Mouse (Mus musculus): Measurements from ENCODE around the gene Vps13d.
A peak's percentile ranks its signal among the peaks of the same experiment; 100 is the strongest.

Vps13d gene

DNA sequence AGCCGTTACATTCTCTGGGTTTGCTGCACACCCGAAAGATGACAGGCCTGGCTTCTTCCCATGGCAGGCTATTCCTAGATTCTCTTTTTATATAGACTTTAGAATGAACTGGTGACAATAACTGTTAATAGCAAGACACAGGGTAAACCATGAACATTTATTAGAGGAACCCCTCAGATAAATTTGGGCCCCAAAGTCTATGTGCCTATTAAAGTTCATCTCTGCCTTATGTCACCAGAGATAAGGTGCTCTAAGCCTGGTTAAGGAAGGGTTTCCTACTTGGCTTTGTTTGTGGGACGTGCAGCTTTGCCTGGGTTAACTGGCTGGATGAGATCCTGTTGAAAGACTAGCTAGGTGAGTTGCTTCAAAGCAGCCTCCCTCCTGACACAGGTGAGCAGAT is 159.4 kb downstream of the Vps13d start:
- no peak for DNase-seq (ENCODE audit: low read depth)

DNA sequence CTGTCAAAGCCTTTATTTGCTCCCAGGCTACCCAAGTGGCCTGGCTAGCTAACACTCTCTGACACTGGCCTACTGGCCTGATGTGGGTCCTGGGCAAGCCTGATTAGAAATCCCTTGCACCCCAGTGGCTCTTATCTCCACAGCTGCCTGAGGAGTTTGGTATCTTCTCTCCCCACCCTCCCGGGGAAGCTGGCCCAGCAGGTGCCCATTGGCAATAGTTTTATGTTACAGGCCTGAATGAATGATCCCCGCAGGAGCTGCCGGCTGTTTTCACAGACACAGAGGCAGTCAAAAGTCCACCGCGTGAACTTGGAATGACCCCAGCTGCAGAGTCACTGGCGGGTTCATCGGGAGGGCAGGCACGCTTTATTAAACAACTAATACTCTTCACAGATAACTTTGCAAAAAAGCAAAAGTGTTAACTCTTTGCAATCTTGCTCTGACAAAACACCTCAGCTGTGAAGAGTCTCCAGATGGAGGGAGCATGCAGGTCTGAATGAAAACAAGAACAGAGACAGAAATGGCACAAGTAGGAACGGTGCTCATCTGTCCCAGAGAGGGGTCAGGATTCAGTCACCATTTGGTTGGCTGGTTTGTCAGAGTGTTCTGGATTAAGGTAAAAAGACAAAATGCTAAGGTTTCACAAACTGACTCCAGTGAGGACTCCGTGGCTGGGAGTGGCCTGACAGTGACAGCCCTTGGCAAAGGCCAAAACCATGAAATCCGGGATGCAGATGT is 160.1 kb downstream of the Vps13d start:
- peak; percentile 30 for DNase-seq (ENCODE audit: low read depth)

DNA sequence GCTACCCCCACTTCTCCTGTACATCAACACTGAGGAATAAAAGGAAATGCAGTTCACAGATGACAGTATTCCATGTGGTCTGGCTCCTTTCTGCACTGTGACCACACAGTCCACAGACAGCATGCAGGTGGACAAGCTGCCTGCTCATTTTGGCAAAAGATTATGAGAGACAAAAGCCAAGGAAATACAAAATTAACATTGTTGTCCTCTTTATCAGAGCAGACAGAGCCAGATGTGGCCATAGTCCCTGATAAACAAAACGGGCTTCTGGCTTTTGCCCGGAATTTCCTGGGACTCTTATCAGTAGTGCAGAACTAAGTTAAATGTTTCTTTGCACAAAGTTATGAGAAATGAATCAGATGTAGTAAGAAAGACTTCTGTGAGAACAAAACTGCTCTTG is 161.4 kb downstream of the Vps13d start:
- peak; percentile 89 for DNase-seq (ENCODE audit: low read depth)

DNA sequence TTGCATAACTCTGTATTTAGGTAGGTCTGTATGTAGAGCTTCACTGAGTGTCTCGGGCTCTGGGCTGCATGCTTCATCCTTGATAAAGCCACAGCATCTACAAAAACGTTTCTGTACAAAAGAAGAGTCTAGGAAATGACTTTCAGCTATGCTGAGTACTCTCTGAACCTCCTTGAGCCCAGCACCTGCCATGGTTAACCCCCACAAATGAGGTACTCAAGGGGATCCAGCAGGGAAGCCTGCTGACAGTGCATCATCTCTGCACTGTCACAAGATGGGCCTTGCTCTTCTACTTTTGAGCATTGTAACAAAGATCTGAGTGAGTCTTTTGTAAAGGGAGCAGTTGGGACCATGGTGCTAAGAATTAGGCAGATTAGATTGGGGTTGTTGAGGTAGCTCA is 162.2 kb downstream of the Vps13d start:
- DNase-seq (ENCODE audit: low read depth) = no peak

DNA sequence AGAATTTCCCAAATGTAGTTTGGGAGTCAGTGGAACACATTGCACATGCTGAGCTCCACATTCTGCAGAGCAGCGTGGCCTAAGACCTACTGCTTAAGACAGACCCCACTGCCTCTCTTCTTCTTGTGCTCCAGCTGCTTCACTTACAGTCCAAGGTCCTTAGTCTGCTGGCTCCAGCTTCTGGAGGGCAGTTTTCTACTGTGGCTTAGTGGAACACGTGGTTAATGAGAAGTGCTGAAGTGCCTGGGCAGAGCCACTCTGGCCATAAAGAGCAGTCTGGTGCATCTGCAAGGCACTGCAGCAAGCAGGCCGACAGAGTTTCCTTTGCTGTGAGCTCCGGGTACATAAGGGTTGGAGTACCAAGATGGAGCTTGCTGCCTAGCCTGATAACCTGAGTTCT is 163.3 kb downstream of the Vps13d start:
- DNase-seq (ENCODE audit: low read depth) = no peak

DNA sequence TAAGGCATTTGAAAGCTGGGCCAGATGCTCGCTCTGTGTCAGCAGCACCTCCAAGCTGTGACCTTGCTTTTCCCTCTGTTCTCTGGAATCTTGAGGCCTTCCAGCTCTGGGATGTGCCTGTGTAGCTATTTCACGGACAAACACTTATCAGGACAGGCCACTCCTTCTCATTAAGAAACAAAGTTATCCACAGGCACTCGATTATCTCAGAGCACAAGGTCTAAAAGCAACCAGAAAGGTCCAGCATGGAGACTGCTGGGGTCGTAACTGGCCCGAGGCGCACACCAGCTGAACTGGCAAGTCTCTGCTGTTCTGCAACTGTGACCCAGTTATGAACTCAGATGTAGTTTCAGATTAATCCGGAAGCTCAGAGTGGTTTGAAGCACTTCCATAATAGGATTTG is 168.4 kb downstream of the Vps13d start:
- DNase-seq (ENCODE audit: low read depth) = no peak

DNA sequence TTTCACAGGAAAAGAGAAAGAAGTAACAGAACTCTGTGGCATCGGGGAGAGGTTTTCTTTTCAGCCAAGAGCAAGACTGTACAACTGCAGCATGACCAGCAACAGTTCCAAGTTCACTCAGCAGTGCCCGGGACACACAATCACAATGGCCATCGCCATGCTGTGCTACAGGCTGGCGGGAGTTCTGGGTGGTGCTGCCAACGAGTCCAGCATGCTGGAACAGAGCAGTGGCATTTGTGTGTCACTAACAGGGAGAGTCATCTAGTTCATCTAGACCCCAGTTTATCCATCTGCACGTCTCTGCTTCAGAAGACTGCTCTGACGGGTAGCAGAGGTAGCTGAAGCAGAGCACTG is 169.4 kb downstream of the Vps13d start:
- no peak for DNase-seq (ENCODE audit: low read depth)

DNA sequence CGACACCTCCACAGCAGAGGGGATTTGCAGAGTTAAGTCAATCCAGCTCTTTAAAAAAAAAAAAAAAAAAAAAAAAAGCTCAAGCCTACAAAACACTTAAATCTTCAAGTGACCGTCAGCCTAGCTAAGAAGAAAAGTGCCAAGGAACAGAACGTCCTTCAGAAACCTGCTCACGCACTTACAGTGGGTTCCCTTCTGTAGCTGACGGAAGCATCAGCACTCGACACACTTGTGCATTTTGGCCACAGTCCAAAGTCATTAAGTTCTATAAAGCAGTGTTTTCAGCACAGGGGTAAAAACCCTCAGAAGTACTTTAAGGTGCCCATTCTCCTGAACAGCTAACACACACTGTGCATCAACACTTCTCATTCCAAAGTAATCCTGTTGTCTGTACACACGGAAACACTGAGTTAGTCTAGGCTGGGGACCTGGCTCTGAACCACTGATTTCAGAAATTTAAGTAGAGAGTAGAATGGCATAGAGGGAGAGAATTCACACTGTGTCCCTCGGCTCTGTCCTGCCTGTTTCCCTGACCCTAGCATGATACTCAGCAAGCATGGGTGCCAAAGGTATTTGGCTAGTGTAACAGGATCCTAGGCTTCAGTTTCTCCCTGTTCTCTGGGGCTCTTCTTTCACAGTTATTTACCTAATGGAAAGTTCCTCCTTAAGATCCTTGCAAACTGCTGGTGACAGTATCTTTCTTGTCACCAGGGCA is 170.0 kb downstream of the Vps13d start:
- DNase-seq (ENCODE audit: low read depth) = no peak

DNA sequence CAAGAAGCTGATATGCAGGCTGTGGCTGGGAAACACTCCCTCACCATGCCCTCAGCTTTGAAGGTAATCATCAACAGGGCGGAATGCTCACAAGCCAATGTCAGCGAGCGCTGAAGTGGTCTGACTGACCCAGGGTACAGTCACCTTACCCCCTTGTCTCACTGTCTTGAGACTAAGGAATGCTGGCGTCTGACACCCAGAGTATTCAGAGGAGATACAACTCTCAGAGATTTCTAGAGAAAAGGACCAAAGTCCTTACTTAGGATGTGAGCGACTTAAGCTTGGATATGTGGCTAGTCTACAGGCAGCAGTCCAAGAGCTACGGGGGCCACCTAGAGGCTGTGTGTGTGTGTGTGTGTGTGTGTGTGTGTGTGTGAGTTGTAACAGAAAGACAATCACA is 170.9 kb downstream of the Vps13d start:
- DNase-seq (ENCODE audit: low read depth) = no peak

DNA sequence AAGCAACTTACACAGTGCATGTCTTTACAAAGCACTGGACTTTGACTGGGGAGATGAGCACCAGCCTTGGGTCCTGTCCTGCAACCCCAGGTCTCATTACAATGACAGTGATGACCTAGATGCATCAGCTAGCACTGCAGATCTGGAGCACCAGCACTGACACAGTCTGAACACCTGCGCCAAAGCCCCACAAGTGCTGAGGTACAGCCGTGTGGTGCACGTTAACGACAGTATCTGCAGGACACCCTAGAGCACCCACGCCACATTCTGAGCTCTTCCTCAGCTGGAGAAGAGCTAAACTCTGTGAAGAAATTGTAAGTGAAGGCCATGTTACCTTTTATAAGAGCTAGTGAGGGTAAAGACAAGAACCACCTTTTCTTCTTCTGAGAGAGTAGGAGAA is 172.0 kb downstream of the Vps13d start:
- no peak for DNase-seq (ENCODE audit: low read depth)

DNA sequence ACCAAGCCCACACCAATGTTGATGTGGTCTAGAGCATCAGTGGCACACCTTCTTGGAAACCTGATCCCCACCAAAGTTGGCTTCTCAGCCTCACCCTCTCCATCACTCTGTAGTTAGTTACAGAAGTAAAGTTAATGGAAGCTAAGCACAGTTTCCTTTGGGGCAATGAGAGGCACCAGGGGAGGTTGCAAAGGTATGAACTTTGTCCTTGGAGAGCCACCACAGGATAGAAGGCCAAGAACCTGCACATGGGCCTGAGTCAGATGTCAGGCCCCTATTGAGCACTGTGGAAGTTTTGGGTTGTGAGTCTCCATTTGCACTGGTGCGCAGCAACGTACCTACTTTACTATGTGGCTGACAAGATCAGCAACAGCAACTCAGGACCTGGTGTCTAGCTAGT is 172.6 kb downstream of the Vps13d start:
- DNase-seq (ENCODE audit: low read depth) = no peak

DNA sequence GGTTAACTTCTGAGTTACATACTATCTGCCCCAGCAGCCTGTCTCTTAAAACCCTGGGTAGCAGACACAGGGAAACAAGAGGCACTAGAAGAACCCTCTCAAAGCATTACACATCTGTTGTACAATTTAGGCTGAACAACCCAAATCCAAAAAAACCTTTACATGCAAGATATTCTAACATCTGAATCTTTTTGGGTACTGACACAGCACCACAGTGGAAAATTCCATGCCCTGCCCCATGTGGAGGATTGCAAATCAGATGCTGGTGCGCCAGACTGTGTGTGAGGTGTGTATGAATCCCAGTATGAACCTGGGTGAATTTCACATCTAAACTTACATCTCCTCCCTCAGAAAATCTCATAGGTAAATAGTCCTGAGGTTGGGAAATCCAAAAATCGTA is 174.4 kb downstream of the Vps13d start:
- no peak for DNase-seq (ENCODE audit: low read depth)

DNA sequence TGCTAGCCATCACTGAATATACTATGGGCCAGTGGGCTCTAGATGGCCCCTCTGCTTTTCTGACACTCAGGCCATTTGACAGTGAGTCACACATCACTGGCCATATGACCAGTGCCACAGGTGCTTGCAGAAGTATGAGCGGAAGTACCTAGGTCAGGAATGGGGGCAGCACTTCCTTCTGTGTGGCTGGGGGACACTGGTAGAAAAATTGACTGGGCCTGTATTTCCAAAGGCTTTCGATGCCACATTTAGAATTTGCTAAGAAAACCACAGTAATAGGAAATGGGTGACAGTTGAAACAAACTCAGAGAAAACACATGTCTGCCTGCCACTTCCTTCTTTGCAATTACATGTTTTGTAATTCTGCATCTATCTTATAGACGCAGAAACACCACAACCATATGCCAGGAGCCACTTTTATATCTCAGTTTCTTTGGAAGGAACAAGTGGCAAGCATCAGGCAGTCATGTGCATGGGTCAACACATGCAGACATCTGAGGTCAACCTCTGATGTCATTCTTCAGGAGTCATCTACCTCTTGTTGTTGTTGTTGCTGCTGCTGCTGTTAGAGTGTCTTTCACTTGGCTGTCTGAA is 175.6 kb downstream of the Vps13d start:
- DNase-seq (ENCODE audit: low read depth) = peak; percentile 94

DNA sequence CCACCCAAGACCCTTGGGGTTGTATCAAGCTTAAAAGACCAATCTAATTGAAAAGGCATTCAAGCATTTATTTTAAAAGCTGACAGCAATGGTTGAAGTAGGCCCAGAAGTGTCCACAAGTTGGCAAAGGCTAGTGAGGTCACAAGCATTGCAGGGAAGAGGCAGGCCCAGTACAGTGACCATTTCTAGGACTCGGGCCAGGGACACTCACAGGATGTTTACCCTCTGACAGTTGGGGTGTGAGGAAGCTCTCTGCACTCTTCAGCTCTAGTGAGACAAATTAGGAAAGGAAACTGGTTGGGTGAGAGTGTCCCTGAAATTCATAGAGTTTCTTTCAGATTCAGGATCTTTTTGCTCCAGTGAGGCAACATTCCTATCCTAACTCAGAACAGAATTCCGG is 177.1 kb downstream of the Vps13d start:
- peak; percentile 84 for DNase-seq (ENCODE audit: low read depth)

DNA sequence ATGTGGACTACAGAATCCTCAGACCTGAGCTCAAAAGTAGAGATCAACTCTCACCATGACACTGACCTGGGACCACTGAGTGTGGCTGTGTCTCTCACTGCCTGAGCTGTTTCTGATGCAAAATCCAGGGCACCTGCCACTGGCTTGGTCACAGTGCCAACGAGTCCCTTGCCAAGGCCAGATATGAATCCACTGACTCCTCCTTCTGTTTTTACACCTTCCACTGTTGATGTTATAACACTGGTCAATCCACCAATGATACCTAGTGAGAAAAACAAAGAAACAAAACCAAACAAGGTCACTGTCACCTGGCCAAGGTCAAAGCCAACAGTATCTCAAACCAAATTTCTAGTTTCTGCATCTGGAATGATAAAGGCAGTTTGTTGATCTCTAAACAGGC is 178.1 kb downstream of the Vps13d start:
- DNase-seq (ENCODE audit: low read depth) = no peak

DNA sequence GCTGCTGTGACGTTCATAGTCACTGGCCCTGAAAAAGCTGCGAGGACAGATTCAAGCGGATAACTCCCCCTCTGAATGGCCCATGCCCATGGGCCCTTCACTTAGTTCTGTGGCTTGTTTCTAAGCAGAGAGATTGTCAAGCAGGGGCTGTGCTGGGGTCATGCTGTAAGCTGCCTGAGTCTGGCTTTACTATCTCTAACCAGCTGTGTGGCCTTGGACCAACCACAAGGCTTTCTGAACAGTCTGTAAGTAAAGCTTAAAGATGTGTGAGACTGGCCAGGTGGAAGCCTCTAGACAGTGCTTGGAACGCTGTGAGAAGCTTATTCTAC is 180.2 kb downstream of the Vps13d start:
- no peak for DNase-seq (ENCODE audit: low read depth)

DNA sequence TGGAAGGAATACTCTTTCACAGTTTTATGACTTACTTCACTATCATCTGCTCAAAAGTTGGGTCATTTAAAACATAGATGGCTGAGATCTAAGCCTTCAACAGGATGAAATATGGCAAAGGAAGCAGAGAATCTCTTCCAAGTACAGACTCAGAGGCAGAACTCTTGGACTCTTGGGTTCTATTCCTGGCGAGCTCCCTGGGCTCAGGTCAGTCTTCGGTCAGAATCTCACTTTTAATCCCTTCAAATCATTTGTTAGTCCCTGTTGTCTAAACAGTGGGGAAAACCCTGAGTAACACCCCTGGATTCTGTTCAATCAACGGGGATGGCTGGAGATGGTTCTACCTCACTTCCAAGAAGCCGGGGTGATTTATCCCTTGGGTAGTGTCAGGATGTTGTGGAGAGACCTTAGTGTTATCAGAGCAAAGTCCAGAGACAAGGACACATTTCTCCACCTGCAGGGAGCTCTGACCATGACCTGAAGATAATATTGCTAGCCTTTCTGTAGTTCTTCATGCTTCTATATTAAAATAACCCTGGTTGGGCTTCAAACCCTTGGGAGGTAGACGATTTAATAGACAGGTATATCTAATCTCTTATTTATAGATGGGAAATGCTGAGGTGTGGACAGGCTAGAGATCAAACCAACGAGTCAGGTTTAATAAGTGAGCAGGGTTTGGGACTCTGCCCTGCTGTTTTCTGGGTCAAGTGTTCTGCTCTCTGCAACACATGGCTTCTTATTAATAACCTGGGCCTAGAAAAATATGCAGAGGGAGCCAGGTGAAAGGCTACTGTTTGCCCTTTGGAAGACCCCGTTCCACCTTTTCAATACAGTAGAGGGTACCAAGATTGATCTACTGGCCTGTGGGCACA is 180.8 kb downstream of the Vps13d start:
- DNase-seq (ENCODE audit: low read depth) = no peak

DNA sequence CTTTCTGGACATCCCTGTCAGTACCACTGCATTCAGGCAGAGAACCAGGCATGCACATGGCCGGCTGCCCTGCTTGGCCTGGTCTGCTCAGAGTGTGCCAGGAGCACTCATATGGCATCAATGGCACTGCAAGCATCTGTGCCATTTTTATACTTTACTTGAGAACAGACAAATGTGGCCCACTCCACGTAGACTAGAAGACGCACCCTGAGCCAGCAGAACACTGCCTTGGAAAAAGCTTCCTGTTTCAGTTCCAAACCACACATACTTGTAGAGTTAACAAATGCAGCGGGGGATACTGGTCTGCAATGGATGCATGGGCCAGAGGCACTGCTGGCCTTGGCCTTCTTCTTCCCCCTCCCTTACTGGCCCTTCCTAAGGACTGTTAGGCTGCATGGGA is 181.6 kb downstream of the Vps13d start:
- DNase-seq (ENCODE audit: low read depth) = no peak

DNA sequence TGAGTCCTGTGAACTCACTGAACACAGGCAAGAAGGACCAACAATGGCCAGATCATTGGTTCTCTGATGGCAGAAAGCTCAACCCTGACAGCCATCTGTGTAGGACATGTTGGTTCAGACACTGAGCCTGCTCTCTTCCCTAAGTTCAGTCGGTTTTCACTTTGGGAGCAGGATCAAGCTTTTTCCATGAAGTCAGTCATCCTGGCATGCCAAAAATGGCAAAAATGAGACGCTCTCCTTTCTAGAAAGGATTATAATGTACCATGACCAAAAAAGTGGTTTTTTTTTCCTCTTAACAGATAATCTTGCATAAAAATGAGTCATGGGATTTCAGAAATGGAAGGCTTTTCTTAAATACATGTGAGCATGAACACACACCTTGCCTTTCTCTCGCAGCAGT is 183.6 kb downstream of the Vps13d start:
- DNase-seq (ENCODE audit: low read depth) = no peak

DNA sequence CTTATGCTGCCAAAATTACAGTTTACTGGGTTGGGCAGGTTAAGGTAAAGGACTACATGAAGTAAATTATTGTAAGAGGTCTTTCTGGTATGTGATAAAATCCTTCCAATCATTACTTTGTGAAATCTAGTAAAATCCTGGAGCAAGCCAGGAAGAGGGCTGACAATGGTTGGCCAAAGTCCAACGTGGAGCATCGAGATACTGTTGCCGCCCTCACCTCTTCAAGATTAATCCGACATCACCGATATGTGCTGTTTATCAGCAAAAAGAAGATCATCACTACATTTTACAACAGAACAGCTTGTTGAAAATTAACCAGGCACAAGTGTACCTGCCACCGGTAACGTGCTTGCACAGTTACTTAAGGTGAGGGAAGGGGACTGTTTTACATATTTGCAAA is 184.9 kb downstream of the Vps13d start:
- DNase-seq (ENCODE audit: low read depth) = no peak

DNA sequence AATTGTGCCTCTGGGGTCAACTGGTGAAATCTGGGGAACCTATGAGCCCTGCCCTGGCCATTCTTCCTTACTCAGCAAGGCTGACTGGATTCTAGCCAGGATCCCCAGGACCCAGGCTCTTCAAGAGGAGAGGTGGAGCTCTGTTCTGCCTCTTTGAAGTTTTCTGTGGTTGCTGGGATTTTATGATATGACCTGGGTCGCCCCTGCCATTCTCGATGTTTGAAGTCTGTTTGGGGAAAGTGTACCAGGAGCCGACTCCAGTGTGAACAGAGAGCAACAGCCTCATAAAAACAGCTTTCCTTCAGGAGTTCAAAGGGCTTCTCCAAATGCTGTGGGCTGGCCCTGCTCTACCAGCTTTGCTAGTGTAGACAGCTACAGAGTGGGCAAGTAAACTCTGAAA is 185.4 kb downstream of the Vps13d start:
- DNase-seq (ENCODE audit: low read depth) = no peak

DNA sequence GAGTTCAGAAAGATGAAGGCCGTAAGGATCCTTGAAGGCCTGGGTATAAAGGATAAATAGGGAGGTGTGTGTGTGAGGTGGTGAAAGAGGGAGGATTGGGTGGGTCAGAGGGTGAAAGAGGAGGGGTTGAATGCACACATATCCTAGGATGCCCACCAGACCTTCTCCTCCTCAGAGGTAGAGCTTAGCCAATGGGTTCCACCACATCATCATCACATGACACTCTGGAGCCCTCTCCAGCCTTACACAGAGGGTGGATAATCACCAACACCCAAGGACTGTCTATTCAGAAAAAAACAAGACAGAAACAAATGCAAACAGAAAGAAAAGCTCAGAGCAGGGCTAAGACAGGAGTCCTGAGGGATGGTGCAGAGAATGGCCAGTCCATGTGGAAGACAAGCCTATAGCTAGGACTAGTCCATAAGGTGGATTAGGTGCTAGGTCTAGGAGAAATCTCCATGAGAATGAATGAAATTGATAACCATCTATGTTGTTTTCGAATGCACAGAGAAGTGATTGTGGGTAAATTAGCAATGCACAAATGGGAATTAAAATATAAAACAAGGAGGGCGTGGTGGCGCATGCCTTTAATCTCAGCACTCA is 188.8 kb downstream of the Vps13d start:
- DNase-seq (ENCODE audit: low read depth) = no peak

All from 416B (cell line).